Mouse (Mus musculus) lung, embryonic 14.5 days (tissue): ENCODE measurements at regions not wholly inside any gene's neighbourhood (a gene's known extent, or its start where the extent isn't known, plus 50 kb on each side); places are given as distances from the start of the nearest gene placed in this dataset.

Source experiments
- ATAC-seq: fragments of 200-750 bp; cut with Nextera tagmentation; 2 replicates; pipeline ENCODE4 v1.8.0; 2017; ENCODE audit warnings: mild to moderate bottlenecking, moderate TSS enrichment, moderate library complexity; ENCODE audit not compliant: insufficient read depth
- DNase-seq: peaks from one replicate; pipeline ENCODE4 v3.0.0-alpha.2; 2015
- H3K27ac ChIP-seq: fragments of 300-500 bp; sonication (generic); 2 replicates; pipeline ENCODE4 v1.5.1; 2014; ENCODE audit warnings: low read depth, mild to moderate bottlenecking, moderate library complexity
- H3K27me3 ChIP-seq: fragments of 300-500 bp; sonication (generic); 2 replicates; pipeline ENCODE4 v1.6.1; 2014; ENCODE audit warnings: low read length, control low read depth; ENCODE audit not compliant: insufficient read depth
- H3K36me3 ChIP-seq: fragments of 300-500 bp; sonication (generic); 2 replicates; pipeline ENCODE4 v1.6.1; 2014; ENCODE audit warnings: control low read depth; ENCODE audit not compliant: insufficient read depth
- H3K4me1 ChIP-seq: fragments of 300-500 bp; sonication (generic); 2 replicates; pipeline ENCODE4 v1.6.1; 2014; ENCODE audit warnings: antibody characterized with exemption, control low read depth; ENCODE audit not compliant: insufficient read depth
- H3K4me2 ChIP-seq: fragments of 300-500 bp; sonication (generic); 2 replicates; pipeline ENCODE4 v1.6.1; 2014; ENCODE audit warnings: mild to moderate bottlenecking
- H3K4me3 ChIP-seq: fragments of 300-500 bp; sonication (generic); 2 replicates; pipeline ENCODE4 v1.5.1; 2014; ENCODE audit warnings: low read depth, low read length
- H3K9ac ChIP-seq: fragments of 300-500 bp; sonication (generic); 2 replicates; pipeline ENCODE4 v1.6.1; 2014
- H3K9me3 ChIP-seq: fragments of 300-500 bp; sonication (generic); 2 replicates; pipeline ENCODE4 v1.6.1; 2016; ENCODE audit warnings: low read depth, low read length, control low read depth
- CTCF ChIP-seq: IDR thresholded peaks from 2 replicates; pipeline ENCODE4 v1.5.1; 2016; ENCODE audit warnings: antibody characterized with exemption, low read depth
- WGBS: fragments of 180-500 bp; shearing (Covaris S2); extraction: QIAGEN DNeasy Blood & Tissue Kit; methylation state at CpG from one replicate; pipeline ENCODE4 v1.1.7; 2014; 5-methylcytosine and 5-hydroxymethylcytosine counted together

DNA sequence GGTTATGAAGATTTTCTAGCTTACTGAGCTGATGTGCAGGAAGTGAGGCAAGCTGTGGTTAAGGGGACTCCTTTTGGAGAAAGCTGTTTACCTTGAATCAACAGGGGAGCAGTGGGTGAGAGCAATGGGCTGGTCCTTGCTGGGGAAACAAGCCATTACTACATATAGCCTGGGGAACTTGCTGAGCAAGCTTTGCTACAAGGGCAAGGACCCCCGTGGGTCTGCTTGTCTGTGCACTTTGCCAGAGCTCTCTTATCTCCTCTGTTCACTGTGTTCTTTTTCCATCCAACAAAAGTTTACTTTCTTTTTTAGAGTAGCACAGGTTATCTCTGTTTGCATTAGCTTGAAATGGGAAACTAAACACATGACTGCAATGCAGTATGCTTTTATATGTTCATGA lies 519.3 kb upstream of the Dsel start:
- H3K9ac ChIP-seq, result no peak overlapping the region
- no peak for ATAC-seq
- no peak overlapping the region for H3K4me3 ChIP-seq
- H3K27me3 ChIP-seq, result no peaks in the 10 kb centered on the region
- H3K27ac ChIP-seq, result no peak overlapping the region
- DNase-seq, result no peak
- H3K4me2 ChIP-seq, result no peak overlapping the region
- WGBS, result 33% methylated on average over 1 of the region's 1 CpGs
- H3K4me1 ChIP-seq, result no peaks in the 10 kb centered on the region
- no peak for TF ChIP-seq CTCF
- H3K9me3 ChIP-seq, result no peaks in the 10 kb centered on the region
- H3K36me3 ChIP-seq, result no peaks in the 10 kb centered on the region

- Histone ChIP-seq H3K4me3 (no peak overlapping the region), H3K27me3 (no peaks in the 10 kb centered on the region), H3K27ac (no peak overlapping the region), H3K9me3 (no peaks in the 10 kb centered on the region), H3K4me2 (no peak overlapping the region), H3K9ac (no peak overlapping the region), H3K4me1 (no peaks in the 10 kb centered on the region), H3K36me3 (no peaks in the 10 kb centered on the region)
- DNase-seq (peak; percentile 64), ATAC-seq (peak; percentile 69)
- 12% methylated on average over 2 of the region's 2 CpGs for WGBS
- peak; percentile 66 for TF ChIP-seq CTCF
Measured at GRCm38 (mm10) chr1:112379651-112380264, 515.0 kb upstream of the Dsel start.

- H3K36me3 ChIP-seq, result no peaks in the 10 kb centered on the region
- DNase-seq, result peak; percentile 73
- no peak overlapping the region for H3K9ac ChIP-seq
- peak; percentile 82 for TF ChIP-seq CTCF
- WGBS, result 10% methylated on average over 2 of the region's 2 CpGs
- H3K27me3 ChIP-seq, result no peaks in the 10 kb centered on the region
- H3K4me1 ChIP-seq, result no peaks in the 10 kb centered on the region
- H3K4me2 ChIP-seq, result no peak overlapping the region
- H3K4me3 ChIP-seq, result no peak overlapping the region
- no peaks in the 10 kb centered on the region for H3K9me3 ChIP-seq
- H3K27ac ChIP-seq, result no peak overlapping the region
- ATAC-seq, result no peak; the same call in 1 of the 2 replicates
Measured at GRCm38 (mm10) chr1:112378660-112379059, 513.9 kb upstream of the Dsel start.

GRCm38 (mm10) chr1:112355816-112356215 lies 491.1 kb upstream of the Dsel start:
- H3K27ac ChIP-seq, result no peak overlapping the region
- H3K4me3 ChIP-seq, result no peak overlapping the region
- H3K27me3 ChIP-seq, result no peaks in the 10 kb centered on the region
- 81% methylated on average over 1 of the region's 1 CpGs for WGBS
- H3K36me3 ChIP-seq, result no peaks in the 10 kb centered on the region
- DNase-seq, result no peak
- no peak overlapping the region for H3K4me2 ChIP-seq
- no peak for TF ChIP-seq CTCF
- H3K9me3 ChIP-seq, result no peaks in the 10 kb centered on the region
- no peak for ATAC-seq
- H3K4me1 ChIP-seq, result no peaks in the 10 kb centered on the region
- H3K9ac ChIP-seq, result no peak overlapping the region
